Mouse (Mus musculus) cerebellum, postnatal 4 days (tissue): ENCODE measurements around the gene Hoxd4.
A peak's percentile ranks its signal among the peaks of the same experiment; 100 is the strongest.

ENCODE experiments used
- DNase-seq, 2 experiments: peaks; one replicate each; pipeline ENCODE4 v3.0.0; 2022; ENCODE audit warnings: low spot score in 2 of 2, mixed read lengths in 1 of 2

Hoxd4 gene

DNA sequence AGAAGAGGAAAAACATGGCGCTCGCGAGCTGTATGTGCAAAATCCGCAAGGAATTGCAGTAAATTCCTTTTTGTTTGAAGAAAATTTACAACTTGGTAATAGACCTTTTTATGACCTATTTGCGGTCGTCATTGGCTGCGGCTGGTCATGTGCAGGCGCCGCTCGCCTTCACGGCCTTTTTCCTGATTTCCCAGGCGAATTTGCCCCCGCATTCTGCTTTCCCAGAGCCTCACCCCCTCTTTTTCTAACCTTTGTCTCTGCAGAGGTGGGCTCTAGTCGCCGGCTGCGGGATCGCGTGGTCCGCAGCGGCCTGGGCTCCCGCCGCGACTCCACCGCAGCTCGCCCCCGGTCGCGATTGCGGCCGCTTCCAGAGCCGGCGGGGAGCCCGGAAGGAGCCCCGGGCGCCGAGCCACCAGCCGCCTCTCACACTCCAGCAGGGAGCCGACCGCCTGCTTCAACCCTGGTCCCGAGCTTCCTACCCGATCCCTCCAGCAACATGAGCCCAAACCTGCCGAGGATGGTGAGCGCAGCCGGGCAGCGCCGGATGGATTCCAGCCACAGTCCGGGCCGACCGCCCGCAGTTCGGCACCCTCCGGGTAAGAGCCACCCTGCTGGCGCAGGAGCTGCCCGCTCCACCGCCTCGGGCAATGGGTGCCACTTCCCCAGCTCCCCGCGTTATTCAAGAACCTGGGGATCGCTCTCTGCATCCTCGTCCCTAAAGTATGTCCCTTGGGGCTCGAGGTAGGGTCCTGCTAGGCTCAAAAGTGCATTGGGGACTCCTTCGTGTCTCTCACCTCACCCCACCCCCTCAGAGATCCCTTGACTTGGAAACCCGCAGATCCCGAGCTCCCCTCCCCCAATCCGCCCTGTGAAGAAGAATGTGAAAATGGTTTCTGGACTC is at the start of gene Hoxd4, which contains the start of gene Hoxd3:
Gene Hoxd4 (plus strand): TSS at position 209 of the 901 bp plus-strand sequence.
Gene Hoxd3 (plus strand): TSS at position 207 of the 901 bp plus-strand sequence.
- no peak for DNase-seq

DNA sequence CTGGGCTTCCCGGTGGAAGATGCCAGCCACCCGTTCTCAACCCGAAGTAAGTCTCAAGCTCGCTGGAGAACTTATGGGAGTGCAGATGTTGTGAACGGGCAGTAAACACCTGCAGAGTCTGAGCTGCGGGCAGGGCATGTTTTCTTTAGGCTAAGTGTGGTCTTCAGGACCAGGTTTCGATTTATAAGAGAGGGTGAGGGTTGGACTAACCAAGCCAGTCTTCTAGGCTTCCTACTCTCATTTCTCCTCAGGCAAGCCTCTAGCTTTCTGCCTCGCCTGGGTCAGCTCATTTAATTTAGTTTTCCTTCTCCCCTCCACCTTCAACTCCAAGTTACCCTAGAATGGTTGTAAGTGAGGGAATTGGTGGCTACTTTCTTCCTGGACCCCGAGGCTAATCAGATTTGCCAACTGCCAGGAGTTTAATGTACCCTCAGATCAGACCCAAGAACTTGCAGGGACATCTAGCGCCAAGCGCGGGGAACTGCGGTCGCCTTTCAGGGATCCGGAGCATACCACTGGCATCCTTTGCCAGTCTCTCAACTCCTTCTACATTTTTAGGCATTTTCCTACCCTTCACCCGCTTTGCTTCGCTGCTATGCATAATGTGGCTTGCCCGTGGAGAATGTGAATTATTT is 48.3 kb upstream of the Hoxd4 start:
- DNase-seq: peak in 1 of 2 experiments; percentile 75

DNA sequence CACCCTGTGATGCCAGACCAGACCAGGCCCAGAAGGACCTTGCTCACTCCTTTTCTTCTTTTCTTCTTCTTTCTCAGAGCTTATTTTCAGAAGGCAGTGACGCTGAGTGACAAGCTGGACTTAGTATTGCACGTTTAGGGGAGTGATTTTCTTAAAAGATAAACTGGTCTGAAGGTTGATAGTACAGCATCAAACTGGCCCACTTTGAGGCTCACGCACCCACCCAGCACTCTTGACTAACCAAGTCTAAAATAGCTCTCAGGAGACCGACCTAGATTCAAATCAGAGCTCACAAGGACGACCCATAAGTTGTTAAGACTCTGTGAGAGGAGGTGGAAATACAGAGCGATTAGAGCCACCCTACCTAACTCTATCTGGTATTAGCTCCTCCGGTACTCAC is 45.3 kb upstream of the Hoxd4 start:
- DNase-seq: no peak

DNA sequence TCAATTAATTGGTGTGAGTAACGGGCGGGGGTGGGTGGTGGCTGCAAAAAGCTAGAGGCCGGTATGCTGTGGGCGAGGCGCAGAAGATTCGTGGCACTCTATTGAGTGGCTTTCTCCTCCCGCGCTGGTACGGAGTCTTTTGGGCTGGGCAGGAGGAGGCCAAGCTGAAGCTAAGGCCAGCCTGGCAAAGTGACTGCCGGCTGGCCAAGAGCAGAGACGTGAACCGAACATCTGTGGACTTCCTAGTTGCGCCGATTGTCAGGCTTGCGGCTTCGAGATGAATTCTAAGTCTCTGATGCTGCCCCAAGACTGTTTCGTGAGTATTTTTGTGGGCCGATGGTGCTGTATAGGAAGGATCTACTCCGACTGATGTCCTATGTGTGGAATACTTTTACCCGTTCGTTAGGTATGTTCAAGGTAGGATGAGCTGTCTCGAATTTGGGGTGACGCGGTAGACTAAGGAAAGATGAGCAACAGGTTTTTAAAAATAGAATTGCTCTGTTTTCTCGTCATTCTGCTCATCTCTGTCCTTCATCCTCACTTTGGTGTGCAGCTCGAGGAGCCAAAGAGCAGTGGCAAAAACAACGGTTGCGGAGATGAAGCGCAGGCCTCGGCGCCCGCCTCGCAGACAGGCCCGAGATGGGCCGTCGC is 44.4 kb upstream of the Hoxd4 start:
- no peak for DNase-seq

DNA sequence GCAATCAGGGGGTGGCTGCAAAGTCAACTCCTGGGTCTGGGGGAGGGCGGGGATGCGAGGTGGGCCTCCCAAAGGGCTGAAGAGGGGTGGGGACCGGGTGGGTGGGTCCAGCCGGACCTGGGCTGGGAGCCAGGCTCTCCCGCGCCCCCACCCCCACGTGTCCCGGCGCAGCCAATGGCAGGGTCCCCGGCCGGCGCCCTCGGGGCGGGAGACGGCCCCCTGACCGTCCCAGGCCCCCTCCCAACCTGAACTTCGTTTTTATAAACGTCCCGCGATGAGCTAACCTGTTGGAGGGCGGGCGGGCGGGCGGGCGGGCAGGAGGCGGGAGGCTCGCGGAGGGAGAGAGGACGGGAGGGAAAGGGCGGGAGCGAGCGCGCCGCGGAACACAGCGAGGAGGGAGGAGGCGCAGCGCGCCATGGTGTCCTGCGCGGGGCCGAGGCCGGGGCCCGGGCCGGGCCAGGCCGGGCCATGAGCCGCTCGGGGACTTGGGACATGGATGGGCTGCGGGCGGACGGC is 43.8 kb upstream of the Hoxd4 start, which contains the start of gene Hoxd13:
Gene Hoxd13 (plus strand): TSS at position 469 of the 516 bp plus-strand sequence.
- DNase-seq: no peak

DNA sequence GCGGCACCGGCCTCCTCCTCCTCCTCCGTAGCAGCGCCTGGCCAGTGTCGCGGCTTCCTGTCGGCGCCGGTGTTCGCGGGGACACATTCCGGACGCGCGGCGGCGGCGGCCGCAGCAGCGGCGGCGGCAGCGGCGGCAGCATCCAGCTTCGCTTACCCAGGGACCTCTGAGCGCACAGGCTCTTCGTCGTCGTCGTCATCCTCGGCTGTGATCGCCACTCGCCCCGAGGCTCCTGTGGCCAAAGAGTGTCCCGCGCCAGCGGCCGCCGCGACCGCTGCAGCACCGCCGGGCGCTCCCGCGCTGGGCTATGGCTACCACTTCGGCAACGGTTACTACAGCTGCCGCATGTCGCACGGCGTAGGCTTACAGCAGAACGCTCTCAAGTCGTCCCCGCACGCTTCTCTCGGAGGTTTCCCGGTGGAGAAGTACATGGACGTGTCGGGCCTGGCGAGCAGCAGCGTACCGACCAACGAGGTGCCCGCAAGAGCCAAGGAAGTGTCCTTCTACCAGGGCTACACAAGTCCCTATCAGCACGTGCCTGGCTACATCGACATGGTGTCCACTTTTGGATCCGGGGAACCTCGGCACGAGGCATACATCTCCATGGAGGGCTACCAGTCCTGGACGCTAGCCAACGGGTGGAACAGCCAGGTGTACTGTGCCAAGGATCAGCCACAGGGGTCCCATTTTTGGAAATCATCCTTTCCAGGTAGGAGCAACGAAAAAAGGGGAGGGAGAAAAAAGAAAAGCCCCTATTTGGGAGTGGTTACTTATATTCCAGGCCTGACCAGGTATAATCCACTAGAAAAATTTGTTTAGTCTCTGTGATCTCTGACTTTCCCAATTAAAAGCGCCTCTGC is 43.1 kb upstream of the Hoxd4 start:
- no peak for DNase-seq

DNA sequence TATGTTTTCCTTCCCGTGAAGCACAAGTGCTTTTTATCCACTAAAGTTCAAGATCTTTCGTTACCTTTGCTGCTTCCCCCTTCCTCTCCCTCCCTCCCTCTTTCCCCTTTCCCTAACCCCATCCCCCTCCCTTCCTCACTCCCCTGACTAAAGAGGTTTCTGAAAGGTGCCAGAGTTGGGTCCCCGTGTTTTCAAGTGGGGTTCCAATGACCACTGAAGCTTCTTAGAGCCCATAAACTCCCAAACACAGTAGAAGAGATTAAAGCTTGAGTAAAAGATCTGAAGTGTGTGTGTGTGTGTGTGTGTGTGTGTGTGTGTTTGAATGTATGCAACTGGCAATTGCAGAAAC is 42.5 kb upstream of the Hoxd4 start:
- DNase-seq: no peak

DNA sequence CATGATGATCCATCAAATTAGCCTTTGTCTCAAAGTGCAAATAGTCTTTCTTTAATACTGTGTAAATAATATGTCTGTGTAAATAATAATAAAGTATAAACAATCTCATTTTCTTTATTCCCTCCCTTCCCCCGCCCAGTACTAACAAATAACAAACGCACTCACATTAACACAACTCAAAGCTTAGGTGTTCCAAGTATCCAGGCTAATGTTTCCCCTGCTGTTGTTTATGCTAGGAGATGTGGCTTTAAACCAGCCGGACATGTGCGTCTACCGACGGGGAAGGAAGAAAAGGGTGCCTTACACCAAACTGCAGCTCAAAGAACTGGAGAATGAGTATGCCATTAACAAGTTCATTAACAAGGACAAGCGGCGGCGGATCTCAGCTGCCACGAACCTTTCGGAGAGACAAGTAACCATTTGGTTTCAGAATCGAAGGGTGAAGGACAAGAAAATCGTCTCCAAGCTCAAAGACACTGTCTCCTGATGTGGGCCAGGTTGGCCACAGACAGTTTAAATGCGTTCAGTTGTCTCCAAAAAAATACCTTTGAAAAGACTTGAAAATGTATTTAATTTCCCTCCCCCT is 42.0 kb upstream of the Hoxd4 start:
- no peak for DNase-seq

DNA sequence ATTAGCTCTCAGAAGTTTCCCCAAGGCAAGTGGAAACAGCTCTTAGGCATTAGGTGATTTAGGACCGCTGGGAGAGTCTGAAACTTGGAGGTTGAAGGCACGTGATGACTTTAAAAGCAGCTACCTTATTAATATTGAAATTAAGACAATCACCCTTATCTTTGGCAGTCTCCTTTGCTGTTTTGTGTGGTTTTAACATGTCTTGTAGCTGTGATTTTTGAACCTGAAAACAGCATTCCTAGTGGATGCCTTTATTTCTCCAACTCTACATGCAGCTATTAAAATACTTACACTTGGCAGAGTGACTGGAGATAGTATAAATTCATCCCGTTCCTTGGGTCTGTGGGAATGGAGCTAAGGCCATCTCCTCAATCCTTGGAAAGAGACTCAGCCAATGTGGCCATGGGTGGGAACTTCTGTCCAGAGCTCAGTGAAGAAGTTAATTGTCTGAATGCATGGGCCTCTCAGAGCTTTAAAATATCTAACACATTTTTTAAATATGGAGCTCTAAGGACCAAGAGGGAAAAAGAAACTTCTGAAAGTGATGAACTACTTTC is 41.0 kb upstream of the Hoxd4 start:
- DNase-seq: no peak

DNA sequence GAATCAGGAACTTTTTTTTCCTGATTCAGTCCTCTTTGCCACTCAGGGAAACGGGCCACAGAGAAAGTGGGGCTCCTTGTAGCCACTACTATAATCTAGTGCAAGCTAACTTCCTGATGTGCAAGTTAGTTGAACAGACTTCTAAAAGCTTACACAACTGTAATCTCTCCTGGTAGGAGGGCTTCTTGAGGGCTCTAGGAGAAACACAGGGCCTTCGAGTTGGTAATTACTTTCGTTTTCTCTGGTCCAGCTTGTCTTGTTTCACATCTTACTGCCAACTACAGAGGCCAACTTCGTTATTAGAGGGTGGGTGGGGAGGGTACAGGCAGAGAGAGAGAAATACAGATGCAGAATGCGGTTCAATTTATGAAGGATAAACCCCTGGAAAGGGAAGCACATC is 39.9 kb upstream of the Hoxd4 start:
- DNase-seq: no peak

DNA sequence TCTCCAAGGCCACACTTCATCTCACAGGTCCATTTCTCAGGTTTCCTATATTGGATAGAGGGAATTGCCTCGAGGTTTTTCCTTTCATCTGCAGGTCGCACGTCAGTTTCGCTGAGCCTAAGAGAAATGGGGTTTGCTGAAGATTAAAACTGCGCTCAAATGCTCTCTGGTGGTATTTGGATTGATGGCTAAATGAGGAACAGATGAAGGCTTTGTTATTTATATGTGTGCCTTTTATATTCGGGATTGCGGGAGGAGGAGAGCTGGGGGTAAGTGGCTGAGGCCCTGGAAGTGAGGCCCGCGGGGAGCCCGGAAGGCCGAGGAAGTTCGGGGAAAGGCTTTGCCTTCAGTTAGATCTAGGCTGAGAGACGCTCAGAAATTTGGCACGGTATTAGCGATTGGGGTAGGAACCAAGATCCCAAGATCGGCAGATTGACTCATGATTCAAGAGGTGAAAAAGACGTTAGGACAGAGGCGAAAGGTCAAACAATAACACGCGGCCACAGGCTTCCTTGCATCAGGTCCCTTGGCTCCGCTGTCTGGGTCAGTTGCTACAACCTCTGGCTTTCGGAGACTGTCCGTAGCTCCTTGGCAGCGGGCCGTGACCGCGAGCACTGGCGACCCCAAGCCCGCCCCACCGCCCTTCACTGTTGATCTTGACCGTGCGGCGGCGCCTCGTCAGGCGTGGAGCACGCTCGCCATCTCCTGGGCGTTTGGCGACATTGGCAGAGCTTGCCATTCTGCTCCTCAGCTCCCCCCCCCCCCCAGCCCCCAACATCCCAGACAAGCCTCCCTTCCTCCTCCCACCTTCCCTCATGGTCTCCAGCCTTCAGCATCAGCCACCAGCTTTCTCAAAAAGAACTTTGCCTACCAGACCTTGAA is 39.0 kb upstream of the Hoxd4 start:
- peak in 1 of 2 experiments; percentile 78 for DNase-seq

DNA sequence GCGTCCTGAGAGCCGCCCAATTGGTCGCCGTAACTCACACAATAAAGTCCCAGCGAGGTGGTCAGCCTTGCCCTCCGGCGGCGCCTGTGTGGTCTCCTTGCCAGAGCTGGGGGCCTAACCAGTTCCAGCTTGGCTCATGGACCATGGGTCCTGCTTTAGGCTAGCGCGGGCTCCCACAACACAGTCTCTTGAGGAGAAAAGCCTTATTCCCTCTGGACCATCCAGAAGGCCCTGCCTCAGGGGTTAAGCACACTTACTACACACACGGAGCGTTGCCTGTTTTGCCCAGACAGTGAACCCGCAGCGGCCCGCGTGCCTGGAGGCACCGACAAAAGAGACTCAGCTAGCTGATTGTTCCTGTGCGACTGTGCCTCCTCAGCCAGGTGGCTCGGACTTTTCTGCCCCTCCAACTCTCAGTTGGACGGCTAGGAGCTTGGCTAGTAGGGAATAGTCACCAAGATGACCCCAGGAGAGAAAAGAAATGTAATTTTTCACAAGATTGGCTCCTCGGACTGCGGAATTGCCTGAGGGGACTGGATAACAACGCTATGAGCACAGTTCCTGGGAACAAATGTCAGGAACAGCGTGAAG is 37.8 kb upstream of the Hoxd4 start:
- DNase-seq: no peak

DNA sequence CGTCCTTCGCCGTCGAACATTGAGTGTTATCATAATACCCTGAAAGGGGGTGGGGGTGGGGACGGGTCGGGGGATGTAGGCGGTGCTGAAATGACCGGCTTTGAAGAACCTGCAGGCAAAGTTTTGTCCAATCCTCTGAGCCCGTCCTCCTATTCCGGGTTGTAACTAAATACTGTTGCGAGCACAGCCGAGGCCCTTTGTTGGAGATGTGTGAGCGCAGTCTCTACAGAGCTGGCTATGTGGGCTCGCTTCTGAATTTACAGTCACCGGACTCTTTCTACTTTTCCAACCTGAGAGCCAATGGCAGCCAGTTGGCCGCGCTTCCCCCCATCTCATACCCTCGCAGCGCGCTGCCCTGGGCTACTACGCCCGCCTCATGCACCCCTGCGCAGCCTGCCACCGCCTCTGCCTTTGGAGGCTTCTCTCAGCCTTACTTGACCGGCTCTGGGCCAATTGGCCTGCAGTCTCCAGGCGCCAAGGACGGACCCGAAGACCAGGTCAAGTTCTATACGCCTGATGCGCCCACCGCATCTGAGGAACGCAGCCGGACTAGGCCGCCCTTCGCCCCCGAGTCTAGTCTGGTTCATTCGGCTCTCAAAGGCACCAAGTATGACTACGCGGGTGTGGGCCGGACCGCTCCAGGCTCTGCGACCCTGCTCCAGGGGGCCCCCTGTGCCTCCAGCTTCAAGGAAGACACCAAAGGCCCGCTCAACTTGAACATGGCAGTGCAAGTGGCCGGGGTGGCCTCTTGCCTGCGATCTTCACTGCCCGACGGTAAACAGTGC is 36.7 kb upstream of the Hoxd4 start, which contains the start of gene Hoxd12:
Gene Hoxd12 (plus strand): TSS at position 133 of the 785 bp plus-strand sequence.
- no peak for DNase-seq

DNA sequence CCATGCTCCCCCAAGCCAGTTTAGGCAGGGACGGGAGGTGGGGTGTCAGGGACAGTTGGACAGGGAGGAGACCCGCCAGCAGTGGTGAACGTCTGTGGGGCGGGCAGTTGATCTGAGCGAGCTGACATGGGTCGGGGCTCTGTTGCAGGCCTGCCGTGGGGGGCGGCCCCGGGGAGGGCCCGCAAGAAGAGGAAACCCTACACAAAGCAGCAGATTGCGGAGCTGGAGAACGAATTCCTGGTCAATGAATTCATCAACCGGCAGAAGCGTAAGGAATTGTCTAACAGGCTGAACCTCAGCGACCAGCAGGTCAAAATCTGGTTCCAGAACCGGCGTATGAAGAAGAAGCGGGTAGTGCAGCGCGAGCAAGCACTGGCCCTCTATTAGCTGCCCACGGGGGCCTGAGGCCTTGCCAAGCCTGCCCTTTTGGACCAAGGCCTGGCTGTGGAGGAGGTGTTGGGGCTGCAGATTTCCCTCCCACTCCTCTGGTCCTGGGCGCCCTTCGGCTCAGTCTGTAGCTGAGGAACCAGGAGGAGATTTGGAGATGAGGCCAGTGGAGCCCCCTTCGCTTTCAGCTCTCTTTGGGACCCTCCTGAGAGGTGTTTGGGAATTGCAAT is 36.0 kb upstream of the Hoxd4 start:
- no peak for DNase-seq

DNA sequence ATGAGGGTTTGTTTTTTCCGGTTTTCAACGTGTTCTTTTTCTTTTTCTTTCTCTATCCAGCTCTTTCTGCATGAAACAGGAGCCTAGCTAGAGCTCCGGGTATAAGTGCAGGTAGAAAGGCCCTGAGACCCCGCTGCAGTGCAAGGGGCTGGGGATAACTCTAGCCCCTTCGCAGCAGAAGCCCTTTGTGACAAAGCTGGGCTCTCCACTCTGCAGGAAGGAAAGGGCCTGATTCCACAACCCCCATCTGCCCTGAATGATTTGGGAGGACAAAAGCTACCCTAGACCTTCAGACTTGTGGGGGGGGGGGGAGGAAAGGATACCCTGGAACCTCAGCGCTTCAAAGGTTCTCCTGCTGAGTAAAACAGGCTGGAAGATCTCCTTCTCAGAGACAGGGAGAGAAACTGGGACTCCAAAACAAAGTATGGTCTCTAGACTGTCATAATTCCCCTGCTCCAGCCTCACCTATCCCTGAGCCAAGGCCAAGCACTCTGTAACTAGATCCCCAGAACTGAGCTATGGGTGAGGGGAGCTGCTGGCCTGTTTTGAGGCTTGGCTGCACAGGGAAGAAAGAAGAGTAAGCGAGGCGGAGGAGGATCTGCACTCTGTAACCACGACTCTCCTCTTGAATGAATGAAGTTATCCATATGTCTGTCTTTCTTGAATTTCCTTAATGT is 35.2 kb upstream of the Hoxd4 start:
- DNase-seq: no peak

DNA sequence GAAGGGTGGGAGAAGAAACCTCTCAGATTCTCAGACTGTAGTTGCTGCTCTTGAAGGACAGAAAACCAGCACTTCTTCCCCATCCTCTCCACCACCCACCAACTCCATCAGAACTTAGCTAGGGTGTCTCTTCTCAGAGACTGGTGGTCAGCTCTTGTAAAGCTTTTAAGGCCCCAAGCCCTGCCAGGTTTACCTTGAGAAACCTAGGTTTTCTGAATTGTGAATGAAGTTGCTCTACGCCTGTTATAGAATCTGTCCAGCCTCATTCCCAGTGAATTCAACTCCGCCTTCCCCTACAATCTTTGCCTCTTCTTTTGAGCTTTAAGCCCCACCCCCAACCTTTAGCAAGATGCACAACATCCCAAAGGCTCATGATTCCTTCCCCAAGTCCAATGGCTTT is 34.6 kb upstream of the Hoxd4 start:
- DNase-seq: no peak

DNA sequence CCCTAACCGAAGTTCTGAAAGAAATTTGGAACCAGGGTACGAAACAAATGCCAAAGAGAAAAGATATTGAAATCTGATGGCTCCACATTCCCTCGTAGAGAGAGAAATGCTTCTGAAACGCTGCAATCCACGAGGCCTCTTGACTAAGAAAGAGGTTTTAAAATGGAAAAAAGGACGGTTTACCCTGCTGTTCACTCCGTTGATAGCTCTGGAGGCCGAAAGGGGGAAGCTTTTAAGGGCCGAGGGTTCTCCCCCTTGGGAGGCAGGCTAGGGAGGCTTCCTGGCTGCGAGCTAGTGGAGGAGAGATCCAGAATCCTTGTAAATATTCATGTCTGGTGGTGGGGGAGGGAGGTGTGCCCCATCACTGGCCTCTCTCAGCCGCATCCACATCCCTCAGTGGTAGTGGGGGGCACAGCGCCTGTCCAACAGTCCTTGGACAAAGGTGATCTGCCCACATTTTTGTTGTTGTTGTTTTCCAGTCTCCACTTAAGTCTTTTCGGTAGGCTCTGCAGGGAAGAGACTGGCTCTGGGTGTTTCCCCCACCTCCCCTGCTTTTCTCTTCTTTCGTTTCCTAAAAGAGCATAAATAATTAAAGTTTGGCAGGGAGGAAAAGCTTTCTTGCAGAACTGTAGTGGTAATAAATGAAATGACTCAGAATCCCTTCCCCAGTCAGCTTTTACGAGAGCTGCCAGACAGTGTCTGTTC is 32.7 kb upstream of the Hoxd4 start, which contains the start of gene Hoxd11:
Gene Hoxd11 (plus strand): TSS at position 667 of the 705 bp plus-strand sequence.
- DNase-seq: no peak
